Mouse (Mus musculus): ENCODE data around the gene Necab3.

Gene Necab3

GRCm38 (mm10) chr2:154558264-154559039 is at the start of gene Necab3:
Necab3 (minus strand) TSS chr2:154558890.
- peak; percentile 67 for DNase-seq

- DNase-seq: no peak
Observed at GRCm38 (mm10) chr2:154606965-154607364, 48.3 kb upstream of the Necab3 start.

GRCm38 (mm10) chr2:154604156-154604555 is 45.5 kb upstream of the Necab3 start:
- no peak for DNase-seq

DNA sequence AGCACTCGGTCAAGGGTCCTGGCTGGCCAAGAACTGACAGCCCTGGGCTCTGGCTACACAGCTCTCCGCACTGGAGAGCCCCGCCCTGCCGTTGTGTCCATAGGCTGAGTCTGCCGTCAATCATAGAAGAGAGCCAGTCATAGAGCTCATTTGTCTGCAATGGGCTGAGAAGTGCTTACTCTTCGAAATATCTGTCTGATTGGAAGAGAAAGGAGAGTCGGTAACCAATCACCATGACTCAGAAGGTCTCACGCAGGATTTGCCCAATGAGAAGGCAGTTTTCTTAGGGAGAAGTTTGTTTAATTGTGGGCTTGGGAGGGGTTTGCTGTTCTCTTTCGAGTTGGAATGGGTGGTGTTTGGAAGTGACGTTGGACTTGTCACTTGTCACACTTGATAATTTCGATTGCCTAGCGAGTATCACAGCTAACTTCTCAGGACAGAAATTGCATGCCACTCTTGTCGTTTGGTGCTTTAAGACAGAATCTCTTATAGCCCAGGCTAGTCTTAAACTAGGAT is 45.0 kb upstream of the Necab3 start, which contains the start of gene Pxmp4:
Pxmp4 (minus strand) TSS at position 71 of the 516 bp plus-strand sequence.
- DNase-seq: peak; percentile 99

- no peak for DNase-seq
Observed at GRCm38 (mm10) chr2:154603007-154603637, 44.4 kb upstream of the Necab3 start.

GRCm38 (mm10) chr2:154601324-154601723 is 42.6 kb upstream of the Necab3 start:
- no peak for DNase-seq

- DNase-seq: no peak
Observed at GRCm38 (mm10) chr2:154600586-154600985, 41.9 kb upstream of the Necab3 start.

GRCm38 (mm10) chr2:154597399-154597798 is 38.7 kb upstream of the Necab3 start:
- DNase-seq: no peak

DNA sequence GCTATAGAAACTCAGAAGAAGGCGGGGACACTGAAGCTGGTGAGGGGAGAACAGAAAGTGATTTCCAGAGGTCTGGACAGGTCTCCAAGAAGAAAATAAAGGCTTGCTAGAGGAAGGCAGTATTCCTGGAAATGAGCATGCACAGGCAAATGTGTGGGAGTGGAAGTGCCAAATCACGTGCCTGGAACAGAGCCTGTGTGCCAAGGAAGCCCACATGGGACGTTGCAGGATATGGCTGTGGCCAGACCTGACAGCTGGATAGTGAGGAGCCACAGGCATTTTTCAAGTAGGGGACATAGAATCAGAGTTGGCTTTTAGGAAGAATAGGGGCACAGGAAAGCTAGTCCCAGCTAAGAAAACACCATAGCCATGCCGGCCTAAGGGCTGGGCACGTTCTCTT is 37.1 kb upstream of the Necab3 start:
- DNase-seq: no peak

DNA sequence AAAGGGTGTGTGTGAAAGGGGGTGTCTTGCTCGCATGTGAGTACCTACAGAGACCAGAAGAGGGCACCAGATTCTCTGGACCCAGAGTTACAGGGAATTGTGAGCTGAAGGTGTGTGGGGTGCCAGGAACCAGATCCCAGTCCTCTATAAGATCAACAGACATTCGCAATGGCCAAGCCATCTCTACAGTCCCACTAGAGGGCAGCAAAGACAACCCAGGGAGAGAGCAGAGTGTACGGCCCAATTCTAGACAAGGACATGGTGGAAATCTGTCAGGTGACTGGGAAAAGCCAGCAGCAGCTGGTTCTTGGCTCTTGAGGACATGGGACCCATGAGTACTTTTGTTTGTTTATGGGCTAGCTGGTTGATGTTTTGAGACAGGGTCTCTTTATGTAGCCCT is 34.3 kb upstream of the Necab3 start:
- DNase-seq: peak; percentile 66

GRCm38 (mm10) chr2:154591239-154591638 is 32.5 kb upstream of the Necab3 start:
- no peak for DNase-seq

DNA sequence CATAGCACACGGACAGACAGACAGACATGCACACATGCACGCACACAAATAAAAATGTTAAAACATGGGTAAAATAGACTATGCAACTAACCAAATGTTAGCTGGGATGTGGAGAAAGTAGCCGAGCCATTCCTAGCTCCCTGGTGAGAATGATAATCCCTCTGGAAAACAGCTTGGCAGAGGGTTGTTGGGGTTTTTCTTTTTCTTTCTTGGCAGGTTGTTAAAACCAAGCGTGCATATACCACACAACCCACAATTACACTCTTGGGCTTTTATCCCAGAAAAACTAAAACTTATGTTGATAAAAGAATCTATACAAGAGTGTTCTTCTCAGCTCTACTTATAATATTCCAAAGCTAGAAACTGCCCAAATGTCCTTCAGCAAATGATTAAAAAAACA is 30.4 kb upstream of the Necab3 start:
- DNase-seq: no peak

GRCm38 (mm10) chr2:154586405-154586804 is 27.7 kb upstream of the Necab3 start:
- DNase-seq: peak; percentile 68

- peak; percentile 36 for DNase-seq
Observed at GRCm38 (mm10) chr2:154584931-154585601, 26.4 kb upstream of the Necab3 start.

DNA sequence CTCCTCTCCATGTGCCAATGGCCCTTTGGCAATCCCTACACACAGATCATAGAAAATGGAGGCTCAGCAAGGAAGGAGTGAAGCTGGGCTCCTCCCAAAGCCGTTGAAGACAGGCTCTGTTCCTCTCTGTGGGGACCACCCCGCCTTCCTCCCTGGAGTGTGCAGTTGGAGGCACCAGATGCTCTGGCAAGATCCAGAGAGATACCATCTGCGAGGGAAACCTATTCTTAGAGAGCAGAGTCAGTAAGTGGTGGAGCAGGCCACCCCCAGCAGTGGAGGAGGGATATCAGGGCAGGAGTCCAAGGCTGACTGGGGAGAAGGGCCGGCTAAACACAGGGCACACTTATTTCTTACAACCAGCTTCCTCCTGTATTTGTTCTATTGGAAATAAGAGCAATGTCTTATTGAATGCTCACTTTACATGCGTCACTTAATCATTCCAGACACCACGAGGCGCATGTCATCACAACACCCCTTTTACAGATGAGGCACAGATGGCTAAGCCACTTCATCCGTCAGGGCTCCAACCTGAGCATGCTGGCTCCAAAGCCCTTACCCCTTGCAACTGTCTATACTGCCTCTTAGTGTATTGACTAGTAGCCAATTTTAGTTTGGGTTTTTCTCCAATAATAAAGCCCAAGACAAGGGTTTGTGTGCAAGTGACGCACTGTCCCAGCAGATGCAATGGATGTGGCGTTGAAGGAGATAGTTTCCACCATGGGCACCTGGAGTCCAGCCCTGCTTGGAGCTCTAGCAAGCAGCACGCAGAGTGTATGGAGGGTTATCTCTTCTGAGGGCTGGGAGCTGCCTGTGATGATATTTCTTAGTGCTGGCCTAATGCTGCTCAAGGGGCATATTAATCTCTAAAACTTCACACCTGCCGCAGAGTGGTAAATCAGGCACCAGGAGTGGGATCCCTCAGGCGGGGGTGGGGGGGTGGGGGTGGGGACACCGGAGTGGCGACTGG is 25.5 kb upstream of the Necab3 start:
- DNase-seq: peak; percentile 79

DNA sequence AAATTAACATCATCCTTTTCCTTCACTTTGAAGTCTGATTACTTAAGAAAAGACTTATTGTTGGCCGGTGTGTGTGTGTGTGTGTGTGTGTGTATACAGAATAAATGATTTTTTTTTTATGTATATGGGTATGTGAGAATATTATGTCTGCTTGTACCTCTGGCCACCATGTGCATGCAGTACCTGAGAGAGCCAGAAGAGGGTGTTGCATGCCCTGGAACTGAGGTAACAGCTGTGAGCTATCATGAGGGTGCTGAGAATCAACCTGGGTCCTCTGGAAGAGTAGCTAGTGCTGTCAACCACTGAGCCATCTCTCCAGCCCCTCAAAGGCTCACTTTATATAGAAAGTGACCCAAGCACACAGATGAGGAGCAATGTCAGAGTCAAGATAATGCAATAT is 22.7 kb upstream of the Necab3 start:
- peak; percentile 4 for DNase-seq

DNA sequence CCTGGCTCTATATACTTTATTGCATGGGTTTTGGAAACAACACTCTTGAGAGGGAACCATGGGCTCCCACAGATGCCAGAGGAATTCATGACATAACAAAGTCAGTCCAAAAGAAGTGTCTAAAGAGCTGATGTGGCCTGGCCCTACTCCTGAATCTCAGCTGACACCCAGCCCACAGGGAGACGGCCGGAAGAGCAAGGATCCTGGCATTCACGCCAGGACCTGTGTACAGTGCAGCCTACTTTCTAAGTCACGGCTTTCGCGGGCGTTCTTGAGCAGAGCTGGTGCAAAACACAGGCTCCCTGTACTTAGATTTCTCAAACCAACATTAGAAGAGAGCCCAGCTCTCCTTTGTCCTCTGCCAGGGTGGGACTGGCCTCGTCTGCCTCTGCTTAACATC is 21.9 kb upstream of the Necab3 start:
- DNase-seq: peak; percentile 2

GRCm38 (mm10) chr2:154577744-154578067 is 19.0 kb upstream of the Necab3 start:
- no peak for DNase-seq

- peak; percentile 96 for DNase-seq
Observed at GRCm38 (mm10) chr2:154576876-154577743, 18.4 kb upstream of the Necab3 start.

DNA sequence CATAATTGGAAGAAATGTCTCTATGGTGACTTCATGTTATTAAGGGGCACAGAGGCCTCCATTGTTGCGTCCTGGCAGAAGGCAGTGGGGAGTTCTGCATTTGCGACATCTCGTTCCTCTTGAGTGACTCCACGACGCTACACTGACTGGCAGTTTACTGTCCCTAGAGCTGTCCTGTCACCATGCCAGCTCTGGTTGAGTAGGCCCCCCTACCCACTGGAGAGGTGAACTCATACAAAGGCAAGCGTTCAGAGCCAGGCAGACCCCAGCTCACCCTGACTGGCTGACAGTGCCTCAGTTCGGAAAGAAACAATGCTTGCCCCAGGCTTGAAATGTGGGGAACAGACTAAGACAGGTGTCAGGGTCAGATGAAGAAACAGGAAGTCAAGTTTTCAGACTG is 15.6 kb upstream of the Necab3 start:
- peak; percentile 97 for DNase-seq

- no peak for DNase-seq
Observed at GRCm38 (mm10) chr2:154572996-154573395, 14.3 kb upstream of the Necab3 start.
